Mouse (Mus musculus) lung, postnatal 0 days (tissue): ENCODE data around the gene Gzmm.

Experiments
- CTCF ChIP-seq: IDR thresholded peaks from 2 replicates; pipeline ENCODE4 v1.5.1; 2016; ENCODE audit warnings: antibody characterized with exemption, mild to moderate bottlenecking
- EP300 ChIP-seq: IDR thresholded peaks from 2 replicates; pipeline ENCODE4 v1.6.1; 2016; ENCODE audit warnings: antibody characterized with exemption, mild to moderate bottlenecking, control low read depth

DNA sequence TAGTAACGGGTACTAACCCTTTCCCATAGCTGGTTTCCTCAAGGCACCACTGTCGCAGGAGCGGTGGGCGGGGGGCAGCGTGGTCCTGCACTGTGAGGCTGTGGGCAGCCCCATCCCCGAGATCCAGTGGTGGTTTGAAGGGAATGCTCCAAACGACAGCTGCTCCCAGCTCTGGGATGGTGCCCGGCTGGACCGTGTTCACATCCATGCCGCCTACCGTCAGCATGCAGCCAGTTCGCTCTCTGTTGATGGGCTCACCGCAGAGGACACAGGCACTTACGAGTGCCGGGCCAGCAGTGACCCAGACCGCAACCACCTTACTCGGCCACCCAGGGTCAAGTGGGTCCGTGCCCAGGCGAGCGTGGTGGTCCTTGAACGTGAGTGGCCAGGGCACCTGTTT lies 19.8 kb downstream of the Gzmm start:
- no peak for TF ChIP-seq CTCF
- no peak for TF ChIP-seq EP300
